Mouse (Mus musculus) cerebellum, adult 2 months (tissue): ENCODE measurements around the gene Psmb7. TPM values are rescaled to one million over a fixed set of nuclear protein-coding genes. Genes with fewer than 3 reads are reported as not detected.

Experiments
- DNase-seq, 2 experiments: peaks; one replicate each; pipeline ENCODE4 v3.0.0; 2021
- H3K27ac ChIP-seq: fragments of 200-500 bp; 2 replicates; pipeline ENCODE4 v1.5.1; 2012; ENCODE audit warnings: low read length, control low read depth, inconsistent platforms; ENCODE audit not compliant: insufficient read depth
- H3K27me3 ChIP-seq: fragments of 200-500 bp; 2 replicates; pipeline ENCODE4 v1.6.1; 2012; ENCODE audit warnings: inconsistent platforms, mild to moderate bottlenecking, low read length, moderate library complexity; ENCODE audit not compliant: control insufficient read depth, insufficient read depth
- H3K4me1 ChIP-seq: fragments of 200-500 bp; 2 replicates; pipeline ENCODE4 v1.6.1; 2011; ENCODE audit warnings: low read length; ENCODE audit not compliant: control insufficient read depth, insufficient read depth
- H3K4me3 ChIP-seq: fragments of 200-500 bp; replicated peaks from 2 replicates; pipeline ENCODE3; 2011; ENCODE audit warnings: mild to moderate bottlenecking, low read depth, low read length, control low read depth; ENCODE audit not compliant: insufficient read depth
- CTCF ChIP-seq: fragments of 200-500 bp; IDR thresholded peaks from 2 replicates; pipeline ENCODE4 v1.5.1; 2011; ENCODE audit warnings: low read depth, mild to moderate bottlenecking, control low read depth, low read length, moderate library complexity, borderline replicate concordance; ENCODE audit not compliant: insufficient read depth
- POLR2A ChIP-seq: fragments of 200-500 bp; IDR thresholded peaks from 2 replicates; pipeline ENCODE4 v1.6.1; 2011; ENCODE audit warnings: low read length, control low read depth, borderline replicate concordance; ENCODE audit not compliant: insufficient read depth
- WGBS: fragments of 180-500 bp; shearing (Covaris S2); methylation state at CpG from one replicate; pipeline ENCODE4 v1.1.7; 2018; 5-methylcytosine and 5-hydroxymethylcytosine counted together
- polyA plus RNA-seq: library from polyadenylated mRNA; depleted of rRNA; stranded (reverse); fragments of >200 nt; gene quantifications from 2 replicates; pipeline ENCODE4 v1.2.3, GENCODE M21; 2012

Gene Psmb7
- polyA plus RNA-seq, 1 experiment = 310 TPM

- no peak for DNase-seq
- Histone ChIP-seq H3K27me3 (no peaks in the 10 kb centered on the region), H3K4me3 (no peak overlapping the region), H3K27ac (no peak overlapping the region), H3K4me1 (no peaks in the 10 kb centered on the region)
- WGBS = 51% methylated on average over 17 of the region's 17 CpGs
- TF ChIP-seq CTCF = no peak
Measured at GRCm38 (mm10) chr2:38560296-38561227, 83.3 kb downstream of the Psmb7 start.

GRCm38 (mm10) chr2:38556721-38557120 is 87.2 kb downstream of the Psmb7 start:
- WGBS = 80% methylated on average over 3 of the region's 3 CpGs
- Histone ChIP-seq H3K27ac (no peak overlapping the region), H3K4me1 (no peaks in the 10 kb centered on the region), H3K27me3 (no peaks in the 10 kb centered on the region), H3K4me3 (no peak overlapping the region)
- no peak for DNase-seq
- no peak for TF ChIP-seq POLR2A
- no peak for TF ChIP-seq CTCF

GRCm38 (mm10) chr2:38555659-38556058 is 88.2 kb downstream of the Psmb7 start:
- no peak overlapping the region for H3K4me3 ChIP-seq
- DNase-seq = no peak
- H3K27ac ChIP-seq = no peak overlapping the region
- H3K4me1 ChIP-seq = no peaks in the 10 kb centered on the region
- WGBS = 89% methylated on average over 4 of the region's 4 CpGs
- no peaks in the 10 kb centered on the region for H3K27me3 ChIP-seq
- TF ChIP-seq CTCF (no peak), POLR2A (no peak)

- no peak overlapping the region for H3K4me3 ChIP-seq
- no peak overlapping the region for H3K27ac ChIP-seq
- WGBS = 84% methylated on average over 19 of the region's 19 CpGs
- DNase-seq = no peak
- TF ChIP-seq CTCF (no peak), POLR2A (no peak)
- H3K27me3 ChIP-seq = no peaks in the 10 kb centered on the region
- no peaks in the 10 kb centered on the region for H3K4me1 ChIP-seq
Measured at GRCm38 (mm10) chr2:38554226-38554995, 89.5 kb downstream of the Psmb7 start.

- H3K27ac ChIP-seq = no peak overlapping the region
- no peak overlapping the region for H3K4me3 ChIP-seq
- TF ChIP-seq CTCF (no peak), POLR2A (no peak)
- DNase-seq = no peak
- no peaks in the 10 kb centered on the region for H3K27me3 ChIP-seq
- WGBS = 89% methylated on average over 15 of the region's 15 CpGs
- no peaks in the 10 kb centered on the region for H3K4me1 ChIP-seq
Measured at GRCm38 (mm10) chr2:38552004-38552443, 91.9 kb downstream of the Psmb7 start.

- TF ChIP-seq CTCF (no peak), POLR2A (no peak)
- 88% methylated on average over 11 of the region's 11 CpGs for WGBS
Measured at GRCm38 (mm10) chr2:38547793-38548517, 95.9 kb downstream of the Psmb7 start.

GRCm38 (mm10) chr2:38546748-38547147 is 97.1 kb downstream of the Psmb7 start:
- TF ChIP-seq POLR2A (no peak), CTCF (no peak)
- peaks cover 1% of the 10 kb centered on the region; the same call in 1 of the 2 replicates for H3K4me1 ChIP-seq
- 84% methylated on average over 5 of the region's 5 CpGs for WGBS
- H3K27me3 ChIP-seq = no peaks in the 10 kb centered on the region
- H3K4me3 ChIP-seq = no peak overlapping the region
- no peak overlapping the region for H3K27ac ChIP-seq
- no peak for DNase-seq

More at GRCm38 (mm10) chr2:38547793-38548517, 95.9 kb downstream of the Psmb7 start:
- H3K27me3 ChIP-seq = no peaks in the 10 kb centered on the region
- H3K4me1 ChIP-seq = no peaks in the 10 kb centered on the region
- no peak overlapping the region for H3K4me3 ChIP-seq
- no peak overlapping the region for H3K27ac ChIP-seq
- no peak for DNase-seq
